Mouse (Mus musculus) embryo, embryonic 10 days (tissue): ENCODE data around the gene Strn.

Experiments used
- DNase-seq: peaks from one replicate; pipeline ENCODE4 v3.0.0-alpha.2; 2015; ENCODE audit warnings: low spot score

Gene Strn

GRCm38 (mm10) chr17:78618164-78618693 lies 118.8 kb downstream of the Strn start:
- no peak for DNase-seq

DNA sequence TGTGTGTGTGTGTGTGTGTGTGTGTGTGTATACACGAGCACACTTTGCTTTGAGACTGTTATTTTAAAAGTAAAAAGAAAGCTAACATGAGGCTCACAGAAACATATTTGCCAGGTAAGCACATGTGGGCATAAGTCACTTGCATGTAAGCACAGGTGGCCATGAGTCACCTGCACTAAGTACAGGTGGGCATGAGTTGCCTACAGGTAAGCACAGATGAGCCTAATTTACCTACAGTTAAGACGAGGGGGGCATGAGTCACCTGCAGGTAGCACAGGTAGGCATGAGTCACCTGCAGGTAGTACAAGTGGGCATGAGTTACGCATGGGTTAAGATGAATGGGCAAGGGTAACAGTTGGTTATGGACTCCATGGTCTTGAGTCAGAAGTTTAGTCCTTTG lies 121.9 kb downstream of the Strn start:
- DNase-seq, result no peak

GRCm38 (mm10) chr17:78614481-78614880 lies 122.5 kb downstream of the Strn start:
- DNase-seq, result no peak

DNA sequence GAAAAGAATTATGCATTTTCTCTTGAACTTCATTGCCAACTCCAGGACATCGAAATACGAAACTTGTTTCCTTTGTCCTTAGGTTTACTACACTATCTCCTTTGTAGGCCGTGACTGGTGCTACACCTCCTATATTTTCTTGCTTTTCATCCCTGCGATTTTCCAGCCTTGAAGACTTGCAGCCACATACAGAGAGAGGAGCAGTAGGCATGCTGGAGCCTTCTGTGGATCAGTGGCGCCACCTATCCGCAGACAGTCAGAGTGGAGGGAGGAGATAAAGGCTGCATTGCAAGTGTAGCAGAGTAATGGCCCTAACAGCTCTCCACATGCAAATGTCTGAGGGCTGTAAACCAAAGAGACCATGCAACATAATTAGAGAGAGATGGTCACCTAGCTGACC lies 125.9 kb downstream of the Strn start:
- DNase-seq, result peak; percentile 56

GRCm38 (mm10) chr17:78609191-78609855 lies 127.7 kb downstream of the Strn start:
- no peak for DNase-seq

GRCm38 (mm10) chr17:78608716-78609115 lies 128.3 kb downstream of the Strn start:
- no peak for DNase-seq

DNA sequence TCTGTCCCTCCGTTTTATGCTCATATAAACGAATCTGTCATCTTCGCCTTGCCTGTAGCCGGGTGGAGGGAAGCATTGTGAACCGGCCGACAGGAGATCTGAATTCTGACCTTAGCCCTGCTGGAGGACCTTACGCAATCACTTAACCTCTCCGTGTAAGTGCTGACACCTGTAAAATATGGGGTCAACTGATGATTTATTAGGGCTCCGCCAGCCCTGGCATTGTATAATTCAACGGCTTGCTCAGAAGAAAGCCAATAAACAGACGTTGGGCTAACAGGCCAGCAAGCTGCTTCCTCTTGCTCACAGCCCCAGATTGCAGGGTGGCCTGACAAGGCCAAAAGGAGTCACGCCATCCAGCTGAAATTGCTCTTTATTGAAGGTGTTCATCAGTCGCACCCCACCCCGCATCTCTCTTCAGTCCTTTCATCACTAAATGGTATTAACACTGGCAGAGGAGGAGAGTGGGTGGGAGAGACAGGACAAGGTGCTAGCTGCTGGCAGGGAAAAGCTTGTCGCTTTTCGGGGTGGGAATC lies 128.8 kb downstream of the Strn start:
- peak; percentile 24 for DNase-seq

- DNase-seq, result peak; percentile 76
Measured at GRCm38 (mm10) chr17:78604431-78604830, 132.6 kb downstream of the Strn start.

DNA sequence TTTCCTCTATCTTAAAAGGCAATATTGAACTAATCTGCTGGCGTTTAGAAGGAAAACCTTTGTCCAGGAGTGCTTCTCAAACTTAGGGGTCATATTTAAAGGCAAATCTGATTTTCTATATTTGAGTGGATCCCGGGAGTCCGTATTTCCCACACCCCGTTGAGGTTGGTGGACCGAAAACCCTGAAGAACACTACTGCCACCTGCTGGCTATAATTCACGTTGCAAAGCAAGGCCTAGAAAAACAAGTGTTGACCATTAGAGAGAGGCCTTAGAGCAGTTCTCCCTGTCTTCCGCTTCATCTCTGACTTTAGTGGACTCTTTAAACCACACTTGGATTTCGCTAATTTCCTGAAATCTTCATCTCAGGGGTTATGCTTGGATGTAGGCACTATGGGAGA lies 133.1 kb downstream of the Strn start:
- peak; percentile 81 for DNase-seq

DNA sequence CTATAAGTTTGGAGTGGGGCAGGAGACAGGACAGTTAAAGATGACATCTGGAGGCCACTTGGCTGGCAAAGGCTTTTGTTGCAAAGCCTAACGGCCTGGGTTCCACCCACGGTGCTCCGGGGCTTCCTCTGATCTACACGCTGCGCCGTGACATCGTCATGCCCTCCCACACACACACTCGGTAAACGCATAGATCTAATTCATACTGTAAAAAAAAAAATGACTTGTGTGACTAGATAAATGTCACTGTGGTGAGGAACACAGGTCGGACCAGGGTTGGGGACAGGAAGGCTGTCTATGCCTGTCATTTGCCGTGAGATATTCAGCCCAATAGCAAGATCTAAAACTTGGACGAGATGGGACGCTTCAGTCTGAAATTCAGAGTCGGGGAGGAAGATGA lies 134.7 kb downstream of the Strn start:
- DNase-seq, result no peak

GRCm38 (mm10) chr17:78601601-78602000 lies 135.4 kb downstream of the Strn start:
- no peak for DNase-seq

GRCm38 (mm10) chr17:78601042-78601441 lies 136.0 kb downstream of the Strn start:
- DNase-seq, result no peak
